In the genomic region with DNA sequence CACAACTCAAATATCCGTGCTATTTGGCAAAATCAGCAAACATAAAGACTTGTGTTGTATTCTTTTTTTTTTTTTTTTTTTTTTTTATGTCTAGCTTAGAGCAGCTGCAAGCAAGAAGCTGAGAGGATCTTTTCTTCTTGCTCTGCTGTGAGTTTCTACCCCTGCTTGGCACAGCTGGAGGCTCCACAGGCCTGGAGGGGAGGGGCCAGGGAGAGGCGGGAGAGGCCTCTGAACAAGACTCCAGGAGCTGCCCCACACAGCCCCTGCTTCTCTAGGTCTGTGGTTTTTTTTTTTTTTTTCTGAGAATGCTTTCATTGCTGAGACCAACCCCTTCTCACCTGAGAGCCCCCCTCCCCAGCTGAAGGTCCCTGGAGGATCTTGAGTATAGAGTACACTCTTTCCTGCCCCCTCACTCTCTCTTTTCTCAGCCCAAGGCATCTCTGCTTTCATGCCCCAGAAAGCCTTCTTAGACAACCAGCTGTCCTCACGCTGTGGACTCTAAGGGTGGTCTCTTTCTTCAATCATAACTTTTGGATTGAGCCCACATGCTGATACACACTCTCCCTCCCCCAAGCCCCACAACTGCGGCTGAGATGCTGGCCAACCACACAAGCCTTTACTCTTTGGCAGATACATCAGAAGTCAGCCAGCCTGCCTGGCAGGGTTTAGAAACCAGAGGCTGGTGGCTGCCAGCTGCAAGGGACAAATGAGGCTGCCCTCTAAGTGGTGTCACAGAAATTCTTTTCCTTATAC, we compare ENCODE assay signal across 10 mouse cellular contexts.
DNase-seq lines count a peak whose midpoint lies in the region; ATAC-seq lines count a peak whose summit lies in the region.
"Had no signal": no experiment of that assay in that cellular context is flagged by ENCODE, and none has a peak within 500 bp of the region (broad histone marks: within the 10 kb centered on the region; RNA-seq: fewer than 3 reads in every experiment).

No protein-coding gene starts in this region.

- 16% methylated on average over 4 of the region's 4 CpGs for WGBS in forebrain, embryonic 16.5 days

- peak; percentile 79 for ATAC-seq in frontal cortex, adult (ENCODE audit: low TSS enrichment)
- peak; percentile 86 for ATAC-seq in forebrain, embryonic 16.5 days

- H3K4me2 ChIP-seq in forebrain, embryonic 16.5 days (ENCODE audit: low read length), result no peak overlapping the region

- no peak overlapping the region for H3K4me3 ChIP-seq in forebrain, embryonic 16.5 days (replicated peaks; ENCODE audit: low read length)

- H3K36me3 ChIP-seq in forebrain, embryonic 16.5 days (ENCODE audit: control insufficient read depth, insufficient read depth), result no peaks in the 10 kb centered on the region

- no peaks in the 10 kb centered on the region for H3K4me1 ChIP-seq in forebrain, embryonic 16.5 days (replicated peaks; ENCODE audit: control insufficient read depth, insufficient read depth, low read length)

- H3K27ac ChIP-seq in forebrain, embryonic 16.5 days (ENCODE audit: low read length), result no peak overlapping the region
- H3K27ac ChIP-seq: macrophage had no signal

- no peaks in the 10 kb centered on the region for H3K9me3 ChIP-seq in forebrain, embryonic 16.5 days (ENCODE audit: control insufficient read depth, low read length)

- DNase-seq in frontal cortex, postnatal 25 days (ENCODE audit: low spot score in 2 of 2), result no peak
- peak; percentile 36 for DNase-seq in Muller cell, postnatal 12 days (ENCODE audit: inconsistent ontology term)
- DNase-seq in lung, postnatal 36 days, result peak; percentile 15
- DNase-seq in thymus, postnatal 10 days (ENCODE audit: low spot score in 2 of 2), result peak; percentile 41 to 63
- DNase-seq in adrenal gland, postnatal 36 days, result no peak
- DNase-seq in spleen, adult 12 weeks (ENCODE audit: low spot score), result no peak

- H3K9ac ChIP-seq in forebrain, embryonic 16.5 days (replicated peaks; ENCODE audit: low read depth, low read length), result no peak overlapping the region

- no peaks in the 10 kb centered on the region for H3K27me3 ChIP-seq in forebrain, embryonic 16.5 days (replicated peaks; ENCODE audit: control insufficient read depth, insufficient read depth, low read length)
- H3K27me3 ChIP-seq: CH12.LX had no signal

Comparison
In these comparisons a context has a peak if more than half of its experiments do, and no peak if none do; other contexts are left out.
1. DNase-seq: peak in Muller cell, postnatal 12 days (single experiment), lung, postnatal 36 days (single experiment) and thymus, postnatal 10 days (2 of 2); none in frontal cortex, postnatal 25 days (0 of 2), adrenal gland, postnatal 36 days (0 of 2) and spleen, adult 12 weeks (single experiment).